Mouse (Mus musculus) granulocyte monocyte progenitor cell, adult 5-6 weeks (primary cell): ENCODE measurements around the gene Cux2. TPM values are rescaled to one million over a fixed set of nuclear protein-coding genes. Genes with fewer than 3 reads are reported as not detected.
"Not testable (repeated sequence)": the region's sequence is repeated elsewhere in the genome, so short reads cannot be mapped to it uniquely, and the experiment has no call there.

Source experiments
- ATAC-seq: replicated peaks from 2 replicates; pipeline ENCODE4 v1.8.0; 2016; ENCODE audit warnings: mild to moderate bottlenecking, moderate TSS enrichment, inconsistent platforms; ENCODE audit not compliant: poor library complexity, severe bottlenecking
- total RNA-seq, 2 experiments: library from RNA; stranded (forward) in 1 of 2; stranded (reverse) in 1 of 2; fragments of 200-712, 200-1000 nt in 1 of 2; fragments of >200 nt in 1 of 2; fragmentation: Nextera tagmentation in 1 of 2; gene quantifications; 2 replicates each; pipeline ENCODE4 v1.2.3; 2014 to 2017

Cux2 gene
- total RNA-seq, 2 experiments from 2014 or later = 1.9 TPM; not detected in 1

DNA sequence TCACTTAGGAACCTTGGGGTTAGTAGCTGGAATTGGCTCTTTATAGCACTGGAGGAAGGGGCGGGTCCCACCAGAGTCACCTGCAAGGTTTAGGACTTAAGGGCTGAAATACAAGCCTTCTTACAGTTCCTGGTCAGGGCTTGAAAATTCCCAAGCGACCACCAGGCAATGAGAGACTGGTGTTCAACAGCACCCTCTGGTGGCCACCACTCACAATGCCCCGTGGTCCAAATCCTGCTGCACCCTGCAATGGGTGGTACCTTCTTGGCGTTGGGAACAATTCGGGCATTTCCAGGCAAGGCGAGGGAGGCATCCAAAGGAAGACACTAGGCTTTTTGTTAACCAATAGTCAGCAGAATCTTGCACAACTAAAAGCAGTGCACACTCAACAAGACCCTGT, 170.7 kb downstream of the Cux2 start:
- peak; percentile 58 for ATAC-seq

GRCm38 (mm10) chr5:121878703-121879102, 171.2 kb downstream of the Cux2 start:
- no peak for ATAC-seq

- no peak for ATAC-seq
Observed at GRCm38 (mm10) chr5:121876901-121877300, 173.0 kb downstream of the Cux2 start.

DNA sequence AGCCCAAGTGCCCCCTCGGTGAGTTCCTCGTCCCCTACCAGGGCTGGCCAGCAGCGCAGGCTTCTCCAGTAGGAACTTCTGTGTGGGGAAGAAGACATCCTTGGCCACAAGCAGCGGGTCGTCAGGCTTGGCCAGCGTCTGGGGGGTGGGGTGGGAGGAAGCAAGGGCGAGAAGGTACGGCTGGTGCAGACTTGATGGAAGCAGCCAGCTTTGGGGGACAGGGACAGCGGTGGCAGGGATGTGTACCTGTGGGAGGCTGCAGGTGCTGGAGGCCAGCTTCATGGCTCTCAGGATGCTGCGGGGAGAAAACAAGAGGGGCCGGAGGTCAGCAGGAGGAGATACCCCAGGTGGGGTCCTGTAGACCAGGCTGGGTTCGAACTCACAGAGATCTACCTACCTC, 174.9 kb downstream of the Cux2 start:
- ATAC-seq = no peak

DNA sequence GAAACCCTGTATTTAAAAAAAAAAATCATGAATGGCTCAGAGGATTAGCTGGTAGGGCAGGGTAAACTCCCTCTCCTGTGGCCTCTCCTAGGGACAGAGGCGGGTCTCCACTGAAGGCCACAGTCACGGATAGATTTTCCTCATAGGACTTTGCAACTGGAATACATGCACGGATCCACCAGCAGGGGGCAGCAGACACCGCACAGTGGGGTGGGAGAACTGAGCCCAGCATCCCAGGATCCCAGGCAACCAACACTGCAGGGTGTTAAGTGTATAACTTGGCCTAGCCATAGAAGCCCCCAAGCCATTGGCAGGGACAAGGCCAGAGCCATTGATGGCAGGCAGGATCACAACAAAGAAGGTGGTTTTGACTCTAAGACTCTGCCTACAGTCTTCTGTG, 177.7 kb downstream of the Cux2 start:
- ATAC-seq = peak; percentile 68

DNA sequence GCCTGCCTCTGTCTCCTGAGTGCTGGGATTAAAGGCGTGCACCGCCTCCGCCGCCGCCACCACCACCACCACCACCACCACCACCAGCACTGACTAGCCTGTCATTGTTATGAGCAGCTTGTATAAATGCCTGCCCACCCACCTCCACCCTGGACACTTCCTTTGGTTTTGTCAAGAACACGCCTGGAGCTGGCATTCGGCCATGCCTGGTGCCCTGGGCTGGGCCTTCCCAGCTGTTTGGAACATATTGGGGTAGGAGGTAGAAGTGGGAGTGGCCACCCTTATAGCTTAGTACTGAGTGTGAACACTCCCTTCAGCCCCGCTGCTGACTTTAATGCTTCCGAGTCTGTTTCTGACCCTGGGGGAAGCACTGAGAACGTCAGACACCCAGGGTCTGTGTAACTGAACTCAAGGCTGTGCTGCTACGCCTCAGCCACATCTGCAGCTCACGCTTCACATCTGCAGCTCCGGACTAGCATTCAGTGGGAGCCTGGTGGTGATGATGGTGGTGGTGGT, 178.3 kb downstream of the Cux2 start:
- ATAC-seq = no peak

GRCm38 (mm10) chr5:121870832-121871231, 179.1 kb downstream of the Cux2 start:
- no peak for ATAC-seq

DNA sequence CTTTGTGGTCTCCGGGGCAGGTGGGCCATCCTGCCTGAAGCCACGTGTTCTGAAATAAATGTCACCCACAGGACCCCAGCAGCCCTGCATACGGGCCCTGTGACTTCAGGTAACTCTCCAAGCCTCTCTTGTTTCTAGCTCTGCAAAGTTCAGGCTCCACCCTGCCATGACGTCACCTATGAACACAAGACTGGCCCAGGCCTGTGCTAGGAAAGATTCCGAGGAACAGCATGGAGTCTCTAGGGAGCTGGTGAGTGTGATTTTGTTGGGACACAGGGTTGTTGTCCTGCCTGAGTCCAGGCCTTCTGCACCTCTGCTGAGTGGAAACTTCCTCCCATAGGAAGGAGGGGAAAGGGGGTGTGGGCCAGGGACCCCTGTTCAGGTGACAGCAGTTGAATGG, 181.9 kb downstream of the Cux2 start:
- ATAC-seq = no peak

- no peak for ATAC-seq
Observed at GRCm38 (mm10) chr5:121864330-121864729, 185.6 kb downstream of the Cux2 start.

GRCm38 (mm10) chr5:121861964-121862363, 187.9 kb downstream of the Cux2 start:
- ATAC-seq = no peak

DNA sequence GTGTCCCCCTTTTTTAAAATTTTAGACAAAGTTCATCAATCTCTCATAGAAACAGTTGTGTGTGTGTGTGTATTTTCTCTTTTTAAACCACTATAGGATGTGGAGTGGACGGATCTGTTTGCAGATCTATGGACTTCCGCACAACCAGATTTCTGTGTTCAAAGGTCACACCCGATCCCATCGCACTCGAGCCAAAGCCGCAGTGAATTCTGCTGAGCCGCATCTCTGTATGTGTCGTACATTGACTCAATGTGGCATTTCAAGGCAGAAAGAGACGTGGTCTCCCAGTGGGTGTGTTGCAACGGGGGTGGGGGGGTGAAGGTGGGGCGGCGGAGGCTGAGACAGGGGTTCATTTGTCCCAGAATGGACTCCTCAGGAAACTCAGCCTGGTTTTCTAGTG, 191.5 kb downstream of the Cux2 start:
- no peak for ATAC-seq

DNA sequence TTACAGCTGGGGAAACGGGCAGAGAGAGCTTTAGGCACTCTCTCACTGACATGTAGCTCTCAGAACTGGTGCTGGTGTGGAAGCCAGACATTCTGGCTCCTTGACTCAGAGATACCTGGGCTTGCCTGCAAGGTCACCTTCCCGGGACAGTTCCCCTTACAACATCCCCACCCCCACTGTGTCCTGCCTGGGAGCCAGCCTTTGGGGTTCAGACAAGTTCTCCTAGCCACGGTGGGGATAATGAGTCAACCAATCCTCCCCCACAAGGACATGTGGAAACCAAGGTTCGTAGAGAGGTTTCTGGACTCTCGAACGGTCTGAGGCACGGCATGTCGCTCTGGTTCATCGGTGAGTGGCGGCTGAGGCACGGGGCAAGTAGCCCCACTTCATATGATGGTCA, 193.2 kb downstream of the Cux2 start:
- no peak for ATAC-seq

GRCm38 (mm10) chr5:121854768-121855167, 195.1 kb downstream of the Cux2 start:
- ATAC-seq = no peak

GRCm38 (mm10) chr5:121853368-121854051, 196.4 kb downstream of the Cux2 start:
- no peak for ATAC-seq

- ATAC-seq = no peak
Observed at GRCm38 (mm10) chr5:121849478-121850349, 200.2 kb downstream of the Cux2 start.

GRCm38 (mm10) chr5:121848743-121849142, 201.2 kb downstream of the Cux2 start, which contains the start of gene Pheta1:
Gene Pheta1 (plus strand): TSS chr5:121848984.
- peak; percentile 73 for ATAC-seq

DNA sequence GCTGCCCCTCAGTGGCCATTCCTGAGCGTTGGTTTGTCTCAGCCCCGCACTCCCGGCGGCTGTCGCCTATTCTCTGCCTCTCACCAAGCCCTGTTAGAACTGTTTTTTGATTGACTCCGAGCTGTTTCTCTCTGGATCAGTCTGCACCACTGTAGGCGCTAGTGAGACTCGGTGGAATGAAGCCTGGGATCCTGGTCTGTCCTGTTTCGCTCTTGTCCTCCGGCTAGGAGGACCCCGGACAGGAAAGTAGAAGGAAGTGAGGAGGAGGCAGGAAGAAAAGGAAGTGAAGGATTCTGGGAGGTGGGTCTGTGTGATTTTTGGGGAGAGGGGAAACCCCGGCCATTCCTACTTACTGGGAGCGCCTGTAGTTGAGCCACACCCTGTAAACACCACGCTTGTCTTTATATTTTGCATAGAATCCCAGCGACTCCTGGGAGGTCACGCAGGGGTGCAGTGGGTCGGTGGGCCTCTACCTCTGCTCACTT, 201.8 kb downstream of the Cux2 start:
- peak; percentile 29 for ATAC-seq

DNA sequence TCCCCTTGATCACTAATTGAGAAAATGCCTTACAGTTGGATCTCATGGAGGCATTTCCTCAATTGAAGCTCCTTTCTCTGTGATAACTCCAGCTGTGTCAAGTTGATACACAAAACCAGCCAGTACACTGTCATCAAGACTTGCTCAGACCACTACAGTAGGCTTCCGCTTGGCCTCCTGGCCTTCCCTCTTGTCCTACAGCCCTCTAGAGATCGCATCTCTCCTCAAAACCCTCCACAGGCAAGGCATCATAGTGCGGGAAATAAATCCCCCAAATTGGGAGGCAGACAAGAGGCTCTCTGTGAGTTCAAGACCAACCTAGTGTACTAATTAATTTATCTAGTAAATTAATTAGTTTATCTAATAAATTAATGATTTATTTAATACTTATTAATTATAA, 202.6 kb downstream of the Cux2 start:
- not testable (repeated sequence) for ATAC-seq

DNA sequence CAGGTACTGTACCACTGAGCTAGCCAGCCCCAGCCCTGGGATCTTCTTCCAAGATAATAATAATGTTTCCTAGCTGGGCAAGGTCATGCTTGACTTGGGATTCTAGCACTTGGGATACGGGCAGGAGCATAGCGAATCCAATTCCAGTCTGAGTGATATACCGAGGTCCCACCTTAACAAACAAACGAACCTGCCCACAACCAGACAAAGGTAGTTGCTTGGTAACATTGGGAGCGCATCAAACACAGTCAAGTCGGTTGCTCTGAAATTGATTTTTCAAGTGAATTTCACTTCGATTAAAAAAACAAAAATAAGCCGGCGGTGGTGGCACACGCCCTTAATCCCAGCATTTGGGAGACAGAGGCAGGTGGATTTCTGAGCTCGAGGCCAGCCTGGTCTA, 203.6 kb downstream of the Cux2 start:
- ATAC-seq = no peak

- ATAC-seq = no peak
Observed at GRCm38 (mm10) chr5:121845361-121845760, 204.5 kb downstream of the Cux2 start.
